Mouse (Mus musculus) megakaryocyte, embryonic 14.5 days (primary cell): ENCODE data around the gene Kcnc3. TPM values are rescaled to one million over a fixed set of nuclear protein-coding genes. Genes with fewer than 3 reads are reported as not detected.

Experiments used
- H3K27me3 ChIP-seq: replicated peaks from 2 replicates; pipeline ENCODE3; 2012; ENCODE audit warnings: inconsistent platforms
- H3K36me3 ChIP-seq: replicated peaks from 2 replicates; pipeline ENCODE3; 2012; ENCODE audit warnings: low read length, inconsistent platforms, mixed read lengths
- H3K4me1 ChIP-seq: 2 replicates; pipeline ENCODE4 v1.6.1; 2012; ENCODE audit warnings: inconsistent platforms
- H3K4me3 ChIP-seq: replicated peaks from 2 replicates; pipeline ENCODE3; 2012; ENCODE audit warnings: moderate library complexity, mild to moderate bottlenecking, inconsistent platforms
- H3K9me3 ChIP-seq: 2 replicates; pipeline ENCODE4 v1.6.1; 2012; ENCODE audit warnings: inconsistent platforms
- FLI1 ChIP-seq: IDR thresholded peaks from 2 replicates; pipeline ENCODE4 v1.6.1; 2012; ENCODE audit warnings: low read length, inconsistent platforms, mixed read lengths
- GATA1 ChIP-seq: IDR thresholded peaks from 3 replicates; pipeline ENCODE4 v1.6.1; 2012; ENCODE audit warnings: mixed read lengths, low read length, inconsistent platforms, borderline replicate concordance
- polyA plus RNA-seq: library from polyadenylated mRNA; stranded (reverse); fragments of >175 nt; gene quantifications from 2 replicates; pipeline ENCODE4 v1.2.3, GENCODE M21; 2012; ENCODE audit warnings: low replicate concordance; ENCODE audit not compliant: insufficient read depth

Gene Kcnc3
- polyA plus RNA-seq, 1 experiment: 1.8 TPM

DNA sequence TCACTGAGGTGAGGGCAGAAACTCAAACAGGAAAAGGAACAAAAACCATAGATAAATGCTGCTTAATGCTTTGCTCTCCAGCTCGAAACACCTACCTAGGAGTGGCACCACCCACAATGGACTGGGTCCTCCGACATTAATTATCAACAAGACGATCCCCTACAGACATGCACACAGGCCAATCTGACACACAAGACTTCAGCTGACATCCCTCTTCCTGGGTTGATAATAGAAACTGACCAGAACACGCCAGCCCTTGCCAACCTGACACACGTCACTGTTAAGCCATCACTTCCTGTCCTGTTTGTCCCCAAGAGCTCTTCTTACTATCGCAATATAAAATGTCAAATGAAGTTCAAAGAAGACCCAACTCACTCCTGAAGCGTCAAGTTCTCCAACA, 61.0 kb downstream of the Kcnc3 start:
- no peaks in the 10 kb centered on the region for H3K9me3 ChIP-seq
- H3K4me3 ChIP-seq: no peak overlapping the region
- peaks cover 45% of the 10 kb centered on the region for H3K27me3 ChIP-seq
- H3K36me3 ChIP-seq: no peaks in the 10 kb centered on the region
- no peak for TF ChIP-seq FLI1
- TF ChIP-seq GATA1: no peak
- H3K4me1 ChIP-seq: no peaks in the 10 kb centered on the region

DNA sequence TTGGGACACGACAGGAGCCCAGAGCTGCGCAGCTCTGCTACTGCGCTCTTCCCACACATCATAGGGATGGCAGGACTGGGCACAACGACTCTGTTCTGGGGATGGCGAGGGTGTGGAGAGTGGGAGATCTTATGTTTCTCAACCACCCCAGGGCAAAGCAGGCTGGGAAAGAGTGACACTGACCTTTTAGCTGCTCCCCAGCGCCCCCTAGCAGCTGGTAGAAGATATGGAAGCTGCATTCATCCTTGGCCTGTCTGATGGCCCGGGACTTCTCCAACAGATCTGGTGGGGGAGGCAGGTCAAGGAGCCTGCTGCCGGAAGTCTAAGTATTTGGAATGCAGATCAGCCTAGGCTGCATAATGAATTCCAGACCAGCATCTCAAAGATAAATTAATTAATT, 63.3 kb downstream of the Kcnc3 start:
- Histone ChIP-seq H3K36me3 (no peaks in the 10 kb centered on the region), H3K4me1 (no peaks in the 10 kb centered on the region; the same call in 1 of the 2 replicates)

More for the DNA sequence above, 63.3 kb downstream of the Kcnc3 start:
- Histone ChIP-seq H3K27me3 (peaks cover 54% of the 10 kb centered on the region), H3K4me3 (no peak overlapping the region), H3K9me3 (no peaks in the 10 kb centered on the region)
- TF ChIP-seq FLI1: no peak
- no peak for TF ChIP-seq GATA1

Other genes with a start within 250 kb of the Kcnc3 start
- gene Syt3, start 206.6 kb upstream of the Kcnc3 start, polyA plus RNA-seq: not detected in 2 replicates
- not detected in 2 replicates for gene 1700008O03Rik, start 204.8 kb upstream of the Kcnc3 start, polyA plus RNA-seq
- gene Lrrc4b, start 161.6 kb upstream of the Kcnc3 start, polyA plus RNA-seq: not detected in 2 replicates
- gene Aspdh, start 125.3 kb upstream of the Kcnc3 start, polyA plus RNA-seq: not detected in 2 replicates
- 191 and 466 TPM in 2 replicates for gene Josd2, start 122.7 kb upstream of the Kcnc3 start, polyA plus RNA-seq
- 156 and 185 TPM in 2 replicates for gene Emc10, start 94.1 kb upstream of the Kcnc3 start, polyA plus RNA-seq
- gene Fam71e1, start 94.1 kb upstream of the Kcnc3 start, polyA plus RNA-seq: 2.1 and 9.0 TPM in 2 replicates
- gene Mybpc2, start 66.0 kb upstream of the Kcnc3 start, polyA plus RNA-seq: 0.09 TPM in 1 of 2 replicates, not detected in the other
- gene Spib, start 58.6 kb upstream of the Kcnc3 start, polyA plus RNA-seq: 0.64 and 1.2 TPM in 2 replicates
- gene Pold1, start 41.8 kb upstream of the Kcnc3 start, polyA plus RNA-seq: 61.8 and 199 TPM in 2 replicates
- 269 and 455 TPM in 2 replicates for gene Nr1h2, start 36.7 kb upstream of the Kcnc3 start, polyA plus RNA-seq
- gene Napsa, start 18.3 kb upstream of the Kcnc3 start, polyA plus RNA-seq: 2.4 and 14.1 TPM in 2 replicates
- gene Myh14, start 80.2 kb downstream of the Kcnc3 start, polyA plus RNA-seq: 0.02 TPM in 1 of 2 replicates, not detected in the other
- not detected in 2 replicates for gene Izumo2, start 118.1 kb downstream of the Kcnc3 start, polyA plus RNA-seq
- gene Vrk3, start 157.7 kb downstream of the Kcnc3 start, polyA plus RNA-seq: 63.8 and 68.6 TPM in 2 replicates
- gene Zfp473, start 160.4 kb downstream of the Kcnc3 start, polyA plus RNA-seq: 0.12 TPM in 1 of 2 replicates, not detected in the other
- gene Nup62, start 225.4 kb downstream of the Kcnc3 start, polyA plus RNA-seq: 59.4 and 135 TPM in 2 replicates
- gene Il4i1, start 225.7 kb downstream of the Kcnc3 start, polyA plus RNA-seq: 3.0 and 3.6 TPM in 2 replicates
- gene Atf5, start 226.0 kb downstream of the Kcnc3 start, polyA plus RNA-seq: 279 and 321 TPM in 2 replicates